Mouse (Mus musculus) CD4-positive naive resting alpha-beta T cell, adult 76 days (primary cell): ENCODE measurements around the gene Cyp2d11. TPM values are rescaled to one million over a fixed set of nuclear protein-coding genes. Genes with fewer than 3 reads are reported as not detected.

ENCODE experiments used
- total RNA-seq: library from RNA; stranded (reverse); gene quantifications from one replicate; pipeline ENCODE4 v1.2.4, GENCODE M21; 2023

The Cyp2d11 gene
- not detected for total RNA-seq

DNA sequence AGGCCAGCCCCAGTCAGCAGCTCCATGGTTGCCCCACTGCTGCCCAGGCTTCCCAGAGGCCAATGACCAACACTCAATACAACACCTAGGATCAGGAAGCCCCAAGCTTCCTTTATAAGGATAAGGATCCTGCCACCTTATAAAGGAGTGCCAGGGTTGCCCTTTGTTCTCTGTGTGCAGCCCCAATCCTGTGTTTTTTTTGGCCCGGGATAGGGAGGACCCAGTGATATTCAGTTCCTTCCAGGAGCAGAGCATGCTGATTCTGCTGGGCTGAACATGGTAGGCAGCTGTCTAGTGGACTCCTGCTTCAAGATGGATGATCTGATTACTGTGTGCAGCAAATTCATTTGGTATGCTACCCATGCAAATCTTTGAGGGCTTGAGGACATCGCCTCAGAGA is at the start of gene Cyp2d11:
Gene Cyp2d11, minus strand, starts transcription at position 101 of the 400 bp plus-strand sequence.

DNA sequence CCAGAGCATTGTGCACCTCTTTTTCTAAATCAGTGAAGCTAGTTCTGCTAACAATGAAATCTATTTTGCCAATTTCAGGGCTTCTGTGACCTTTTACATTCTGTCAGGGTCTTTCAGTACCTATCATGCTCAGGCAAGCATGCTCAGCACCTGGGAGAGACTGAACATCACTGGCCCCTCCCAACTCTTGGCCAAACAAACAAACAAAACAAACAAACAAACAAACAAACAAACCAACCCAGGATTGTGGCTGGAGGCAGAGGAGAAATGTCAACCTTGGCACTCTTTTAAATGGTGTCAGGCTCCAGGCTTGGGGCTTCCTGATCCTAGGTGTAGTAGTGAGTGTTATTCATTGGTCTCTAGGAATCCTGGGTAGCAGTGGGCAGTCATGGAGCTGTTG is 39.3 kb upstream of the Cyp2d11 start, which contains the start of gene Cyp2d9:
Gene Cyp2d9, plus strand, starts transcription at position 301 of the 400 bp plus-strand sequence.

DNA sequence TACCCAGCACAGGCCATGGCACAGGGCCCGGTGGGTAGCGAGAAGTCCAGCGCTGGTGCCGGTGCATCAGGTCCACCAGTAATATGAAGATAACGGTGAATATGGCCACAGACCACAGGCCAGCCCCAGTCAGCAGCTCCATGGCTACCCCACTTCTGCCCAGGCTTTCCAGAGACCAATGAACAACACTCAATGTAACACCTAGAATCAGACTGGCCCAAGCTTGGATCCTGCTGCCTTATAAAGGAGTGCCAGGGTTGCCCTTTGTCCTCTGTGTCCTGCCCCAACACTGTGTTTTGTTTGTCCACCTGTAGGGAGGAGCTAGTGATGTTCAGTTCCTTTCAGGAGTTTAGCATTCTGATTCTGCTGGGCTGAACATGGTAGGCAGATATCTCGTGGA is 13.2 kb upstream of the Cyp2d11 start, which contains the start of gene Cyp2d10:
Gene Cyp2d10, minus strand, starts transcription at position 215 of the 400 bp plus-strand sequence.

DNA sequence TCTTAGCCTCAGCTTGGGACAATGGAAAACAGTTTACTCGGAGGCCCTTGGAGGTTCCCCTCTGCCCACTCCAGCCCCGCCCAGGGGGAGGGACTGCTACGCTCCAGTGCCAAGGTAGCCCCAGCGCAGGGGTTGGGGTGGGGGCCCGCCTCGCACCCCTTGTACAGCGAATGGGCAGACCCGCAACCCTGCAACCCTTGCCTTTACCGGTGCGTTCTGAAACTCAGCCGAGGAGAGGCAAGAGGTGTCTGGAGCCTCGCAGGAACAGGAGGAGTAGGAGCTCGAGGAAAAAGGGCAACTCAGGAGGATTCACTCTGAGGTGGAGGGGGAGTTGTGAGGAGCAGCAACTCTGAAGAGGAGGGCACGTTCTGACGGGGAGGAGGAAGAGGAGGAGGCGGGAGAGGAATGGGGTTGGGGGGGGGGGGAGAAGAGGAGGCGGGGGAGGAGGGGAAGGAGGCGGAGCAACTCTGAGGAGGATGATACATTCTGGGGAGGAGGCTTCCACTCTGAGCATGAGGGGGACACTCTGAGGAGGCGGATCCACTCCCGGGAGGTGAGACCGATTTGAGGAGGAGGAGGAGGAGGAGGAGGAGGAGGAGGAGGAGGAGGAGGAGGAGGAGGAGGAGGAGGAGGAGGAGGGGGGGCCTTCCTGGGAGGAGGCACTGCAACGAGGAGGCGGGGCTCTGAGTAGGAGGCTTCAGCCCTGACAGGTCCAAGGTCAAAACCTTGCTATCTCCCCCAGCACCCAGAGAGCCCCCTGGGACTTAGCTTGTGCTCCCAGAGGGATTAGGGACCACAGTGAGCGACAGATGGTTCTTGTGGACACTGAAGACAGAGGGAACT is 13.7 kb downstream of the Cyp2d11 start, which contains the start of gene Cyp2d22:
Gene Cyp2d22, minus strand, starts transcription at position 390 of the 843 bp plus-strand sequence.

DNA sequence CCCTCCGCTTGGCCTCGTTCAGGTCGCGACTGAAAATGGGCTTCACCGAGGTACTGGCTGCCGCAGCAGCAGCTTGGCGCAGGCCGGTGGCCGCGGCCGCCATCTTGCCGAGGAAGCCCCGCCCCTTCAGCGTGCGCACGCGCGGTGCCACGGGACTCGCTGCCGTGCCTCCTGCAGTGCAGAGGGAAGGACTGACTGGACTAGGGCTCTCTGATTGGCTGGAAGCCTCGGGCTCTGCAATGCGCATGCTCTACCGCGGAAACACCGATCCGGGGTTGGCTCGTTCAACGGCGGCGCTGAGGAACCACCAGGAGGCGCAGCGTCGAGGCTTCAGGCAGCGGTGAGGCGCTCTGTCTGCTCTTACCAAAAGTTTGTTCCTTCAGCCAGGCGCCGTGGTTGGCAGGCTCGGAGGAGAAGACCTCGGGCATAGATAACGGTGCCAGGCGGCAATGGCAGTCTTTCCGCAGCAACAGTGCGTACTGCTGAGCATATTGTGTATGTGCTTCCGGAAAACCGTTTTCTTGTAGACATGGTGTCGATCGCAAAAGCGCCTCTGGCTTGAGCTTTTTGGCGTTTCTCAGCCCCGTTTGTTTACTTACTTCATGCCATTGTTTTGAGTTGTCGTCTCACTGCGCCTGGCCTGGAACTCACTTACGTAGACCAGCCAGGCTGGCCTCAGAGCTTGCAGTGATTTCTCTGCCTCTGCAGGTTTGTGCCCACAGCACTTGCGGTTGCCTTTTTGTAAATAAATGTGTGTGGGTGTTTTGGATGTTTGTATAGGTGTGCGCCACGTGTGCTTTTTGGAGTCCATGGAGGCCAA is 39.5 kb downstream of the Cyp2d11 start, which contains the start of gene Ndufa6:
Gene Ndufa6, minus strand, starts transcription at position 197 of the 820 bp plus-strand sequence.

Other genes with a start within 250 kb of the Cyp2d11 start
- gene Srebf2, start 246.8 kb downstream of the Cyp2d11 start, total RNA-seq, result 239 TPM
- 0.29 TPM for gene Shisa8, start 181.2 kb downstream of the Cyp2d11 start, total RNA-seq
- 18.9 TPM for gene Tnfrsf13c, start 169.7 kb downstream of the Cyp2d11 start, total RNA-seq
- gene Cenpm, start 149.3 kb downstream of the Cyp2d11 start, total RNA-seq, result 1.7 TPM
- not detected for gene 1500009C09Rik, start 141.6 kb downstream of the Cyp2d11 start, total RNA-seq
- gene Sept3, start 119.1 kb downstream of the Cyp2d11 start, total RNA-seq, result not detected
- not detected for gene Wbp2nl, start 95.1 kb downstream of the Cyp2d11 start, total RNA-seq
- gene Naga, start 55.1 kb downstream of the Cyp2d11 start, total RNA-seq, result 43.6 TPM
- gene Pheta2, start 55.1 kb downstream of the Cyp2d11 start, total RNA-seq, result 0.26 TPM
- gene Smdt1, start 55.1 kb downstream of the Cyp2d11 start, total RNA-seq, result 97.2 TPM
- 130 TPM for gene Ndufa6, start 39.7 kb downstream of the Cyp2d11 start, total RNA-seq
- 11.3 TPM for gene Cyp2d22, start 13.8 kb downstream of the Cyp2d11 start, total RNA-seq
- not detected for gene Cyp2d10, start 13.2 kb upstream of the Cyp2d11 start, total RNA-seq
- gene Cyp2d9, start 39.4 kb upstream of the Cyp2d11 start, total RNA-seq, result not detected
- gene Cyp2d12, start 161.1 kb upstream of the Cyp2d11 start, total RNA-seq, result not detected
- not detected for gene Cyp2d34, start 226.9 kb upstream of the Cyp2d11 start, total RNA-seq